Comparison of ENCODE assay signal across 18 mouse cellular contexts in the genomic region with DNA sequence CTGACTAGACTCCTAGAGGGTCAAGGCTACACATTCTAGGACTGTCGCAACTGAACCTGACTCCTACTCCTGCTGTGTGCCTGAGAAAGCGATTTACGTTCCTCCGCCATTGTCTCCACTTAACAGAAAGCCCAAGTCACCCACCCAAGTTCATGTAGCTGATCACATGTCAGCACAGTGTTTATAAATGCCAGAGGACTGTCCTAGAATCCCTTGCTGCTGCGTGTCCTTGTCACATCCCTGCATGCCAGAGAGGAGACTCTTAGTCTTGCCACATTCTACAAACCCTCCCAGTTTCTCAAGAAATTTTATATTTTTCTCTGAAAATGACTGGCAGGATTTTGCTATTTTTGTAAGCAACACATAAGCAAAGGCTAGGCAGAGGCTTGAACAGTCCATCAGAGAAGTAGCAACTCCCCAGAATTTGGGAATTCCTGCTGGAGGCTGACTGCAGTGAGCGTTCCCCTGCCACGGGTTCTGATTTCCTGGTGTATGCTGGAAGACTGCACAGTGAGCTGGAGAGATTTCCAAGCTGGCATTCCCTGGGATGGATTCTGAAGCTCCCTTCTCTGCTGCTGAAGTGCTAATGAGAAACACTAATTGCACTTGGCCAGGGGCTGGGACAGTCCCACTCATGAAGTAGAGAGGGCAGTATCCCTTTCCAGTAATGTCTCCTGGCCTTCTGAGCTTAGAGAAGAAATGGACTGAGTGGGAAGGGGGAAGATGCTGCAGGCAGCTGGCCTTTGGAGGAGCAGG.
DNase-seq lines count a peak whose midpoint lies in the region; ATAC-seq and TF ChIP-seq lines count a peak whose summit lies in the region.
"Had no signal": no experiment of that assay in that cellular context is flagged by ENCODE, and none has a peak within 500 bp of the region (broad histone marks: within the 10 kb centered on the region; RNA-seq: fewer than 3 reads in every experiment).

No protein-coding gene starts in this region.

- H3K27me3 ChIP-seq in intestine, embryonic 16.5 days (replicated peaks; ENCODE audit: control insufficient read depth, insufficient read depth, low read length): no peaks in the 10 kb centered on the region
- H3K27me3 ChIP-seq in intestine, postnatal 0 days (replicated peaks; ENCODE audit: control insufficient read depth, insufficient read depth, low read length): no peaks in the 10 kb centered on the region
- H3K27me3 ChIP-seq in neural tube, embryonic 11.5 days (ENCODE audit: control insufficient read depth, insufficient read depth, low read length): no peaks in the 10 kb centered on the region
- no peaks in the 10 kb centered on the region for H3K27me3 ChIP-seq in neural tube, embryonic 15.5 days (replicated peaks)
- H3K27me3 ChIP-seq: limb, embryonic 15.5 days; Patski had no signal

- no peak overlapping the region for H3K27ac ChIP-seq in intestine, embryonic 16.5 days (ENCODE audit: low read length)
- no peak overlapping the region for H3K27ac ChIP-seq in intestine, postnatal 0 days (ENCODE audit: low read depth, low read length)
- H3K27ac ChIP-seq in neural tube, embryonic 11.5 days (ENCODE audit: low read depth, low read length): 0 out of 2 replicates have a peak overlapping the region, but pooled peaks have one; percentile 8
- H3K27ac ChIP-seq in neural tube, embryonic 15.5 days (replicated peaks): no peak overlapping the region
- H3K27ac ChIP-seq: hindbrain, embryonic 13.5 days; limb, embryonic 15.5 days had no signal

- no peak overlapping the region for H3K4me2 ChIP-seq in intestine, embryonic 16.5 days (ENCODE audit: low read depth, low read length)
- no peak overlapping the region for H3K4me2 ChIP-seq in intestine, postnatal 0 days (replicated peaks; ENCODE audit: low read depth)
- no peak overlapping the region for H3K4me2 ChIP-seq in neural tube, embryonic 11.5 days (ENCODE audit: low read depth)
- no peak overlapping the region for H3K4me2 ChIP-seq in neural tube, embryonic 15.5 days
- H3K4me2 ChIP-seq: heart, embryonic 11.5 days; hindbrain, embryonic 13.5 days; limb, embryonic 15.5 days had no signal

- no peak for DNase-seq in frontal cortex, postnatal 10 days (ENCODE audit: low spot score in 2 of 2)
- no peak for DNase-seq in neural tube, embryonic 11.5 days (ENCODE audit: low spot score)
- no peak for DNase-seq in testis, postnatal 10 days (ENCODE audit: low spot score)
- DNase-seq: cerebellum, postnatal 14 days; gastrocnemius, postnatal 36 days; kidney, adult 11 months; layer of hippocampus, adult 9-11 months; right cerebral cortex, postnatal 14 days had no signal

- H3K36me3 ChIP-seq in intestine, embryonic 16.5 days (ENCODE audit: control insufficient read depth, insufficient read depth, low read length): no peaks in the 10 kb centered on the region
- no peaks in the 10 kb centered on the region for H3K36me3 ChIP-seq in intestine, postnatal 0 days (ENCODE audit: control insufficient read depth, insufficient read depth)
- H3K36me3 ChIP-seq in neural tube, embryonic 11.5 days (ENCODE audit: control insufficient read depth, insufficient read depth, low read length): no peaks in the 10 kb centered on the region
- no peaks in the 10 kb centered on the region for H3K36me3 ChIP-seq in neural tube, embryonic 15.5 days
- H3K36me3 ChIP-seq: hindbrain, embryonic 13.5 days; limb, embryonic 15.5 days had no signal

- 73% methylated on average over 7 of the region's 7 CpGs for WGBS in intestine, embryonic 16.5 days
- WGBS in intestine, postnatal 0 days: 86% methylated on average over 7 of the region's 7 CpGs
- WGBS in neural tube, embryonic 11.5 days: 61% methylated on average over 7 of the region's 7 CpGs
- 74% methylated on average over 7 of the region's 7 CpGs for WGBS in neural tube, embryonic 15.5 days

- no peak for TF ChIP-seq CTCF in intestine, postnatal 0 days (IDR thresholded peaks at IDR 0.05; ENCODE audit: low read depth)

- peak; percentile 53; the same call in 1 of the 2 replicates for ATAC-seq in frontal cortex, adult (ENCODE audit: low TSS enrichment)
- no peak for ATAC-seq in intestine, embryonic 16.5 days
- no peak for ATAC-seq in intestine, postnatal 0 days
- no peak for ATAC-seq in neural tube, embryonic 11.5 days (ENCODE audit: insufficient read depth, low FRiP score, low TSS enrichment)
- no peak for ATAC-seq in neural tube, embryonic 15.5 days (ENCODE audit: low FRiP score)
- ATAC-seq: activated CD4-positive, CD25-positive, alpha-beta regulatory T cell, adult 4 months; midbrain, embryonic 16.5 days had no signal

- no peaks in the 10 kb centered on the region for H3K9me3 ChIP-seq in intestine, embryonic 16.5 days (ENCODE audit: control insufficient read depth, low read length)
- no peaks in the 10 kb centered on the region for H3K9me3 ChIP-seq in intestine, postnatal 0 days (ENCODE audit: control insufficient read depth)
- no peaks in the 10 kb centered on the region for H3K9me3 ChIP-seq in neural tube, embryonic 11.5 days (ENCODE audit: control insufficient read depth, low read length)
- no peaks in the 10 kb centered on the region for H3K9me3 ChIP-seq in neural tube, embryonic 15.5 days (replicated peaks)
- H3K9me3 ChIP-seq: hindbrain, embryonic 13.5 days; limb, embryonic 15.5 days had no signal

- H3K4me3 ChIP-seq in intestine, embryonic 16.5 days (ENCODE audit: low read length): no peak overlapping the region
- no peak overlapping the region for H3K4me3 ChIP-seq in intestine, postnatal 0 days (ENCODE audit: low read depth, low read length)
- H3K4me3 ChIP-seq in neural tube, embryonic 11.5 days (ENCODE audit: low read depth, low read length): no peak overlapping the region
- H3K4me3 ChIP-seq in neural tube, embryonic 15.5 days (replicated peaks): no peak overlapping the region
- H3K4me3 ChIP-seq: hindbrain, embryonic 13.5 days; limb, embryonic 15.5 days had no signal

- H3K4me1 ChIP-seq in intestine, embryonic 16.5 days (ENCODE audit: control insufficient read depth, insufficient read depth, low read length): no peaks in the 10 kb centered on the region
- no peaks in the 10 kb centered on the region for H3K4me1 ChIP-seq in intestine, postnatal 0 days (replicated peaks; ENCODE audit: control insufficient read depth, insufficient read depth, low read length)
- H3K4me1 ChIP-seq in neural tube, embryonic 11.5 days (ENCODE audit: control insufficient read depth, insufficient read depth, low read length): peaks cover 10% of the 10 kb centered on the region; the same call in 1 of the 2 replicates
- H3K4me1 ChIP-seq in neural tube, embryonic 15.5 days: peaks cover 20% of the 10 kb centered on the region; the same call in 1 of the 2 replicates

- H3K9ac ChIP-seq in intestine, embryonic 16.5 days (ENCODE audit: low read depth, low read length): 0 out of 2 replicates have a peak overlapping the region, but pooled peaks have one; percentile 13
- no peak overlapping the region for H3K9ac ChIP-seq in intestine, postnatal 0 days (ENCODE audit: low read depth, low read length)
- H3K9ac ChIP-seq in neural tube, embryonic 11.5 days (ENCODE audit: low read length): no peak overlapping the region
- H3K9ac ChIP-seq in neural tube, embryonic 15.5 days (replicated peaks): no peak overlapping the region
- H3K9ac ChIP-seq: hindbrain, embryonic 13.5 days; limb, embryonic 15.5 days had no signal
